Mouse (Mus musculus) adrenal gland, postnatal 0 days (tissue): ENCODE data around the gene Spata31d1c. TPM values are rescaled to one million over a fixed set of nuclear protein-coding genes. Genes with fewer than 3 reads are reported as not detected.

Experiments
- polyA plus RNA-seq: library from polyadenylated mRNA; unstranded; fragments of >200 nt; fragmentation: Nextera tagmentation; extraction: Ambion mirVana; gene quantifications from 2 replicates; pipeline ENCODE4 v1.2.1, GENCODE M21; 2015

Gene Spata31d1c
- polyA plus RNA-seq: not detected in 2 replicates

DNA sequence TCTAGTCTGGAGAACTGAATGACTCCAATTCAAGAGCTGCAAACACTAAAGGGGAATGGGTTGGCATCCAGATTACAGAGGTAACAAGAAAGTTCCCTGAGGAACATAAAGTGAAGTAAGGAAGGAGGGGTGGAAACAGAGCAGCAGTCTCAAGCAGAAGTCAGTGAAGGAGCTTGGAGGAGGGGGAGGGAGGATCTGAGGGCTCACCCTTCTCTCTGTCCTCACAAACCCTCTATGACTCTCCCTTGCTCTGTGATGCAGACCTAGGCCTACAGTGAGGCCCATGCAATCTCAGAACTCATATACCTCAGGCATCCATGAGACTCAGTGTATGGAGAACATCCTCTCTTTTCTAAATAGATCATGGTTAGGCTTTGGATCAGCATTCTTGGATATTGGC is at the start of gene Spata31d1c:
TSS of gene Spata31d1c (plus strand) at position 301 of the 400 bp plus-strand sequence.

DNA sequence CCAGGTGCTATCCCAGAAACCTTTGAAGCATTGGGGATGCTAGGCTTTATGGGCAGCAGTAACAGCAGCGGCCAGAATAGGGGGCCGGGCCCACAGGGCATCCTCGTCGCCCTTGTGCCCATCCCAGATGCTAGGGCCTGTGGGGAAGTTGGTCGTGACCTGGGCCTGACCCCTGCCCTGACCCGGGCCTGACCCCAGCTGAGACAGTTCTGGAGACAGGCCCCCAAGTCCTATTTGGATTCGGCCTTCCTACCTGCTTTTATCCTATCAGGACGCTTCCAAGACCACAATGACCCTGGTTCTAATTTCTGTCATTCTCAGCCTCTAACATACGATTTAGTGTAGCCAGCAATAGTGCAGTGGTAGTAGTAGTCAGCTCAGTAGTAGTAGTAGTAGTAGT is 19.8 kb downstream of the Spata31d1c start, which contains the start of gene Prss47:
TSS of gene Prss47 (minus strand) at position 101 of the 400 bp plus-strand sequence.

Other genes starting within 250 kb of the Spata31d1c start
- gene Cntnap3, start 129.1 kb upstream of the Spata31d1c start, polyA plus RNA-seq: 0.03 and 0.14 TPM in 2 replicates
- gene Spata31, start 115.7 kb upstream of the Spata31d1c start, polyA plus RNA-seq: not detected in 2 replicates
- not detected in 2 replicates for gene Prss47, start 19.7 kb downstream of the Spata31d1c start, polyA plus RNA-seq
- 28.7 and 43.6 TPM in 2 replicates for gene Mfsd14b, start 79.9 kb downstream of the Spata31d1c start, polyA plus RNA-seq
- not detected in 2 replicates for gene Olfr465-ps1, start 105.0 kb downstream of the Spata31d1c start, polyA plus RNA-seq
- gene Olfr466, start 117.2 kb downstream of the Spata31d1c start, polyA plus RNA-seq: not detected in 2 replicates
- gene Nlrp4f, start 172.9 kb downstream of the Spata31d1c start, polyA plus RNA-seq: not detected in 2 replicates
- gene Gm10775, start 226.5 kb downstream of the Spata31d1c start, polyA plus RNA-seq: not detected in 2 replicates
- 4.2 and 6.1 TPM in 2 replicates for gene Zfp369, start 245.8 kb downstream of the Spata31d1c start, polyA plus RNA-seq